Mouse (Mus musculus) heart, adult 2 months (tissue): ENCODE data around the gene Scamp3. TPM values are rescaled to one million over a fixed set of nuclear protein-coding genes. Genes with fewer than 3 reads are reported as not detected.

Experiments used
- DNase-seq, 2 experiments: peaks; one replicate each; pipeline ENCODE4 v3.0.0; 2021
- H3K27ac ChIP-seq: fragments of 200-600 bp; 2 replicates; pipeline ENCODE4 v1.8.1; 2022
- H3K27me3 ChIP-seq: fragments of 200-500 bp; 2 replicates; pipeline ENCODE4 v1.6.1; 2012; ENCODE audit warnings: mild to moderate bottlenecking, low read length, inconsistent platforms, mixed read lengths; ENCODE audit not compliant: control insufficient read depth, insufficient read depth
- H3K36me3 ChIP-seq: fragments of 200-500 bp; 2 replicates; pipeline ENCODE4 v1.6.1; 2012; ENCODE audit warnings: low read length, inconsistent platforms; ENCODE audit not compliant: control insufficient read depth, insufficient read depth
- H3K4me1 ChIP-seq: fragments of 200-500 bp; 2 replicates; pipeline ENCODE4 v1.6.1; 2011; ENCODE audit warnings: low read length; ENCODE audit not compliant: control insufficient read depth, insufficient read depth
- H3K4me3 ChIP-seq: fragments of 200-600 bp; 2 replicates; pipeline ENCODE4 v1.8.1; 2022
- H3K79me2 ChIP-seq: fragments of 200-500 bp; replicated peaks from 2 replicates; pipeline ENCODE4 v1.6.1; 2012; ENCODE audit warnings: mild to moderate bottlenecking, inconsistent platforms, low read length, moderate library complexity, mixed read lengths; ENCODE audit not compliant: control insufficient read depth, insufficient read depth
- H3K9ac ChIP-seq: fragments of 200-500 bp; 2 replicates; pipeline ENCODE4 v1.6.1; 2012; ENCODE audit warnings: low read depth, mild to moderate bottlenecking, control low read depth, inconsistent platforms, low read length, mixed read lengths
- CTCF ChIP-seq: fragments of 200-600 bp; IDR thresholded peaks from 2 replicates; pipeline ENCODE4 v1.8.1; 2022; ENCODE audit warnings: antibody characterized with exemption, mild to moderate bottlenecking, moderate library complexity
- EP300 ChIP-seq: fragments of 200-500 bp; IDR thresholded peaks from 2 replicates; pipeline ENCODE4 v1.6.1; 2011; ENCODE audit warnings: low read depth, low read length, control low read depth; ENCODE audit not compliant: insufficient read depth
- POLR2A ChIP-seq: fragments of 200-500 bp; IDR thresholded peaks from 2 replicates; pipeline ENCODE4 v1.6.1; 2011; ENCODE audit warnings: mild to moderate bottlenecking, low read depth, low read length, control low read depth; ENCODE audit not compliant: insufficient read depth
- WGBS: fragments of 180-500 bp; shearing (Covaris S2); methylation state at CpG from one replicate; pipeline ENCODE4 v1.1.7; 2018; 5-methylcytosine and 5-hydroxymethylcytosine counted together
- intact Hi-C: fragments of 180-260 bp; cut with DNase I; formaldehyde crosslinking; loops from one replicate; pipeline ENCODE4 v1.15.1; 2025
- polyA plus RNA-seq: library from polyadenylated mRNA; depleted of rRNA; stranded (reverse); fragments of >200 nt; gene quantifications from 2 replicates; pipeline ENCODE4 v1.2.3, GENCODE M21; 2012
- total RNA-seq, 2 experiments: library from RNA; stranded (reverse); gene quantifications; 2 replicates each; pipeline ENCODE4 v1.2.3; 2021

Scamp3 gene
- total and polyA plus RNA-seq, 3 experiments, result 44.5 to 108 (median 54.7) TPM

- H3K4me3 ChIP-seq, result no peak overlapping the region
- no peaks in the 10 kb centered on the region for H3K79me2 ChIP-seq
- H3K27me3 ChIP-seq, result peaks cover 11% of the 10 kb centered on the region
- no peak overlapping the region for H3K9ac ChIP-seq
- DNase-seq, result no peak
- TF ChIP-seq POLR2A, result no peak
- TF ChIP-seq CTCF, result no peak
- TF ChIP-seq EP300, result no peak
- intact Hi-C loops, result no loop called here
- WGBS, result 12% methylated on average over 15 of the region's 15 CpGs
- no peaks in the 10 kb centered on the region for H3K36me3 ChIP-seq
- no peak overlapping the region for H3K27ac ChIP-seq
- no peaks in the 10 kb centered on the region for H3K4me1 ChIP-seq
Measured at GRCm38 (mm10) chr3:89147979-89148311, 29.3 kb upstream of the Scamp3 start.

- no peaks in the 10 kb centered on the region for H3K36me3 ChIP-seq
- H3K27me3 ChIP-seq, result peaks cover 11% of the 10 kb centered on the region
- TF ChIP-seq POLR2A (no peak), CTCF (no peak), EP300 (no peak)
- H3K27ac ChIP-seq, result no peak overlapping the region
- no peak for DNase-seq
- H3K9ac ChIP-seq, result no peak overlapping the region
- no peak overlapping the region for H3K4me3 ChIP-seq
- 77% methylated on average over 14 of the region's 14 CpGs for WGBS
- intact Hi-C loops, result no loop called here
- no peaks in the 10 kb centered on the region for H3K4me1 ChIP-seq
- no peaks in the 10 kb centered on the region for H3K79me2 ChIP-seq
Measured at GRCm38 (mm10) chr3:89148567-89148966, 28.7 kb upstream of the Scamp3 start.

GRCm38 (mm10) chr3:89152084-89152835 is 25.0 kb upstream of the Scamp3 start:
- Histone ChIP-seq H3K79me2 (no peaks in the 10 kb centered on the region), H3K27ac (no peak overlapping the region), H3K27me3 (peaks cover 11% of the 10 kb centered on the region), H3K4me1 (no peaks in the 10 kb centered on the region), H3K36me3 (no peaks in the 10 kb centered on the region), H3K9ac (no peak overlapping the region), H3K4me3 (no peak overlapping the region)
- no peak for TF ChIP-seq POLR2A
- no peak for TF ChIP-seq CTCF
- TF ChIP-seq EP300, result no peak
- DNase-seq, result no peak
- intact Hi-C loops, result no loop called here
- WGBS, result 38% methylated on average over 17 of the region's 17 CpGs

GRCm38 (mm10) chr3:89156951-89157350 is 20.3 kb upstream of the Scamp3 start:
- no peaks in the 10 kb centered on the region; the same call in 1 of the 2 replicates for H3K4me1 ChIP-seq
- no peak overlapping the region for H3K27ac ChIP-seq
- no peaks in the 10 kb centered on the region for H3K79me2 ChIP-seq
- DNase-seq, result no peak
- WGBS, result 84% methylated on average over 8 of the region's 8 CpGs
- TF ChIP-seq EP300 (no peak), CTCF (no peak), POLR2A (no peak)
- no peak overlapping the region for H3K9ac ChIP-seq
- H3K27me3 ChIP-seq, result peaks cover 5% of the 10 kb centered on the region; the same call in 1 of the 2 replicates
- H3K36me3 ChIP-seq, result no peaks in the 10 kb centered on the region
- intact Hi-C loops, result loop anchor here (5.0 kb wide), 1 partner anchor 40 kb away; no protein-coding TSS in a partner anchor
- no peak overlapping the region for H3K4me3 ChIP-seq

- 19% methylated on average over 7 of the region's 7 CpGs for WGBS
- H3K79me2 ChIP-seq, result no peaks in the 10 kb centered on the region
- intact Hi-C loops, result loop anchor here (2.0 to 5.0 kb wide), 2 partner anchors 41 to 72 kb away; no protein-coding TSS in a partner anchor
- 0 out of 2 replicates have a peak, but pooled peaks cover 2% of the 10 kb centered on the region for H3K27me3 ChIP-seq
- TF ChIP-seq POLR2A, result no peak
- TF ChIP-seq EP300, result no peak
- TF ChIP-seq CTCF, result no peak
- no peak overlapping the region for H3K4me3 ChIP-seq
- no peak for DNase-seq
- no peaks in the 10 kb centered on the region for H3K36me3 ChIP-seq
- no peaks in the 10 kb centered on the region; the same call in 1 of the 2 replicates for H3K4me1 ChIP-seq
- no peak overlapping the region for H3K27ac ChIP-seq
- no peak overlapping the region for H3K9ac ChIP-seq
Measured at GRCm38 (mm10) chr3:89158651-89159050, 18.6 kb upstream of the Scamp3 start.

- whole genome bisulfite sequencing, result 1% methylated on average over 13 of the region's 13 CpGs
- Histone ChIP-seq H3K9ac (no peak overlapping the region), H3K4me1 (no peaks in the 10 kb centered on the region; the same call in 1 of the 2 replicates), H3K36me3 (no peaks in the 10 kb centered on the region), H3K27me3 (0 out of 2 replicates have a peak, but pooled peaks cover 2% of the 10 kb centered on the region), H3K79me2 (no peaks in the 10 kb centered on the region), H3K27ac (no peak overlapping the region), H3K4me3 (no peak overlapping the region)
- intact Hi-C loops, result loop anchor here (2.0 to 5.0 kb wide), 2 partner anchors 42 to 72 kb away; no protein-coding TSS in a partner anchor
- DNase-seq, result peak; percentile 47 to 74
- no peak for TF ChIP-seq EP300
- TF ChIP-seq POLR2A, result no peak
- no peak for TF ChIP-seq CTCF
Measured at GRCm38 (mm10) chr3:89159211-89159610, 18.1 kb upstream of the Scamp3 start.
